In genomic region chr4:62228391-62228790, GRCm38 (mm10) we compare ENCODE assay signal across 9 mouse cellular contexts. TPM values are rescaled to one million over a fixed set of nuclear protein-coding genes. Genes with fewer than 3 reads are reported as not detected.
DNase-seq lines count a peak whose midpoint lies in the region; ATAC-seq and TF ChIP-seq lines count a peak whose summit lies in the region.
"Had no signal": no experiment of that assay in that cellular context is flagged by ENCODE, and none has a peak within 500 bp of the region (broad histone marks: within the 10 kb centered on the region; RNA-seq: fewer than 3 reads in every experiment).

No protein-coding gene starts in this region.

- peak; percentile 76 for TF ChIP-seq CTCF in heart, postnatal 0 days (IDR thresholded peaks at IDR 0.05; ENCODE audit: low read depth)
- TF ChIP-seq CTCF in liver, embryonic 14.5 days (IDR thresholded peaks at IDR 0.05; ENCODE audit: low read depth): peak; percentile 62

- H3K9ac ChIP-seq in neural tube, embryonic 15.5 days (replicated peaks): no peak overlapping the region
- no peak overlapping the region for H3K9ac ChIP-seq in heart, postnatal 0 days (replicated peaks; ENCODE audit: low read depth, low read length)
- H3K9ac ChIP-seq in liver, embryonic 14.5 days (replicated peaks): no peak overlapping the region
- H3K9ac ChIP-seq: embryonic facial prominence, embryonic 15.5 days; limb, embryonic 13.5 days had no signal

- WGBS in neural tube, embryonic 15.5 days: 41% methylated on average over 10 of the region's 10 CpGs
- 29% methylated on average over 10 of the region's 10 CpGs for WGBS in heart, postnatal 0 days
- 26% methylated on average over 10 of the region's 10 CpGs for WGBS in liver, embryonic 14.5 days (ENCODE audit: insufficient replicate concordance)

- no peaks in the 10 kb centered on the region for H3K9me3 ChIP-seq in neural tube, embryonic 15.5 days (replicated peaks)
- no peaks in the 10 kb centered on the region for H3K9me3 ChIP-seq in heart, postnatal 0 days (replicated peaks; ENCODE audit: control insufficient read depth, low read length)
- no peaks in the 10 kb centered on the region for H3K9me3 ChIP-seq in liver, embryonic 14.5 days (ENCODE audit: control insufficient read depth, low read length)
- H3K9me3 ChIP-seq: embryonic facial prominence, embryonic 15.5 days; limb, embryonic 13.5 days had no signal

- H3K27me3 ChIP-seq in neural tube, embryonic 15.5 days (replicated peaks): no peaks in the 10 kb centered on the region
- no peaks in the 10 kb centered on the region for H3K27me3 ChIP-seq in heart, postnatal 0 days (ENCODE audit: control insufficient read depth, insufficient read depth, low read length)
- no peaks in the 10 kb centered on the region for H3K27me3 ChIP-seq in liver, embryonic 14.5 days (ENCODE audit: control insufficient read depth, insufficient read depth, low read length)
- H3K27me3 ChIP-seq: embryonic facial prominence, embryonic 15.5 days; limb, embryonic 13.5 days had no signal

- no peaks in the 10 kb centered on the region for H3K36me3 ChIP-seq in neural tube, embryonic 15.5 days
- H3K36me3 ChIP-seq in heart, postnatal 0 days (replicated peaks; ENCODE audit: control insufficient read depth, insufficient read depth, low read length): no peaks in the 10 kb centered on the region
- no peaks in the 10 kb centered on the region for H3K36me3 ChIP-seq in liver, embryonic 14.5 days (replicated peaks; ENCODE audit: control insufficient read depth, insufficient read depth, low read depth)
- H3K36me3 ChIP-seq: embryonic facial prominence, embryonic 15.5 days; limb, embryonic 13.5 days had no signal

- H3K4me1 ChIP-seq in neural tube, embryonic 15.5 days: no peaks in the 10 kb centered on the region
- no peaks in the 10 kb centered on the region for H3K4me1 ChIP-seq in heart, postnatal 0 days (ENCODE audit: control insufficient read depth, insufficient read depth)
- no peaks in the 10 kb centered on the region for H3K4me1 ChIP-seq in liver, embryonic 14.5 days (replicated peaks; ENCODE audit: control insufficient read depth in 2 of 2, insufficient read depth in 2 of 2, low read length in 1 of 2)
- H3K4me1 ChIP-seq: embryonic facial prominence, embryonic 15.5 days; limb, embryonic 13.5 days had no signal

- no peak; the same call in 1 of the 2 replicates for ATAC-seq in neural tube, embryonic 15.5 days (ENCODE audit: low FRiP score)
- no peak for ATAC-seq in heart, postnatal 0 days (ENCODE audit: insufficient read depth, low read depth)
- ATAC-seq in liver, embryonic 14.5 days (ENCODE audit: insufficient read depth): no peak

- H3K4me2 ChIP-seq in neural tube, embryonic 15.5 days: no peak overlapping the region
- H3K4me2 ChIP-seq in heart, postnatal 0 days (ENCODE audit: low read depth, low read length): no peak overlapping the region
- H3K4me2 ChIP-seq in liver, embryonic 14.5 days (ENCODE audit: low read depth): no peak overlapping the region
- H3K4me2 ChIP-seq: embryonic facial prominence, embryonic 15.5 days; limb, embryonic 13.5 days had no signal

- DNase-seq in neural tube, embryonic 10.5 days (ENCODE audit: extremely low spot score, low spot score): peak; percentile 32
- DNase-seq in adipocyte (ENCODE audit: low spot score): peak; percentile 33
- DNase-seq in cerebellum, postnatal 10 days: peak; percentile 83 to 84
- peak; percentile 22 for DNase-seq in heart, postnatal 0 days (ENCODE audit: low spot score)
- DNase-seq in liver, embryonic 14.5 days (ENCODE audit: low read depth in 3 of 3, low spot score in 3 of 3): no peak
- DNase-seq in right cerebral cortex, postnatal 14 days: peak; percentile 58

- TF ChIP-seq EP300 in heart, postnatal 0 days (IDR thresholded peaks at IDR 0.05; ENCODE audit: low read depth): no peak
- TF ChIP-seq EP300 in liver, embryonic 14.5 days (IDR thresholded peaks at IDR 0.05; ENCODE audit: low read depth): no peak

- no peak overlapping the region for H3K27ac ChIP-seq in neural tube, embryonic 15.5 days (replicated peaks)
- no peak overlapping the region for H3K27ac ChIP-seq in heart, postnatal 0 days (ENCODE audit: low read depth)
- no peak overlapping the region for H3K27ac ChIP-seq in liver, embryonic 14.5 days
- H3K27ac ChIP-seq: embryonic facial prominence, embryonic 15.5 days; limb, embryonic 13.5 days had no signal

- no peak overlapping the region for H3K4me3 ChIP-seq in neural tube, embryonic 15.5 days (replicated peaks)
- no peak overlapping the region for H3K4me3 ChIP-seq in heart, postnatal 0 days (ENCODE audit: low read depth, low read length)
- no peak overlapping the region for H3K4me3 ChIP-seq in liver, embryonic 14.5 days (ENCODE audit: insufficient read depth in 1 of 2, low read depth in 2 of 2, low read length in 2 of 2)
- H3K4me3 ChIP-seq: embryonic facial prominence, embryonic 15.5 days; limb, embryonic 13.5 days had no signal

RNA-seq across cellular contexts. Expression of gene Zfp37, which starts 2.5 kb away (rescaled TPM):
- polyA plus RNA-seq in neural tube, embryonic 15.5 days (2015; fragmentation: Nextera tagmentation; extraction: Ambion mirVana): 23.2 and 25.9 TPM in 2 replicates
- 4.5 and 9.5 TPM in 2 replicates for total RNA-seq in heart, postnatal 0 days (2014; rRNA removed; ENCODE audit: low replicate concordance)
- polyA plus RNA-seq in heart, postnatal 0 days (2015; fragmentation: Nextera tagmentation; extraction: Ambion mirVana): 2.8 TPM in 2 replicates
- 0.23 and 0.30 TPM in 2 replicates for polyA plus RNA-seq in liver, embryonic 14.5 days (2012; rRNA removed)
- polyA plus RNA-seq in liver, embryonic 14.5 days (2014; fragmentation: Nextera tagmentation; extraction: Ambion mirVana): 0.28 and 0.36 TPM in 2 replicates

RNA-seq across cellular contexts. Expression of gene Slc31a2, which starts 34.0 kb away (rescaled TPM):
- polyA plus RNA-seq in neural tube, embryonic 15.5 days (2015; fragmentation: Nextera tagmentation; extraction: Ambion mirVana): 15.9 and 18.0 TPM in 2 replicates
- total RNA-seq in heart, postnatal 0 days (2014; rRNA removed; ENCODE audit: low replicate concordance): 31.4 and 33.2 TPM in 2 replicates
- polyA plus RNA-seq in heart, postnatal 0 days (2015; fragmentation: Nextera tagmentation; extraction: Ambion mirVana): 15.6 and 16.7 TPM in 2 replicates
- 4.1 and 4.2 TPM in 2 replicates for polyA plus RNA-seq in liver, embryonic 14.5 days (2012; rRNA removed)
- polyA plus RNA-seq in liver, embryonic 14.5 days (2014; fragmentation: Nextera tagmentation; extraction: Ambion mirVana): 2.9 and 3.4 TPM in 2 replicates

Comparison
In these comparisons a context has a peak if more than half of its experiments do, and no peak if none do; other contexts are left out.
1. DNase-seq: peak in neural tube, embryonic 10.5 days (single experiment), adipocyte (single experiment), cerebellum, postnatal 10 days (2 of 2), heart, postnatal 0 days (single experiment) and right cerebral cortex, postnatal 14 days (single experiment); none in liver, embryonic 14.5 days (0 of 3).